Mouse (Mus musculus) liver, adult 2 months (tissue): ENCODE results near the gene Icam5. TPM values are rescaled to one million over a fixed set of nuclear protein-coding genes. Genes with fewer than 3 reads are reported as not detected.

Experiments
- DNase-seq: peaks from one replicate; pipeline ENCODE4 v3.0.0-alpha.2; 2011; ENCODE audit warnings: low read depth, low spot score; ENCODE audit errors: extremely low read depth
- H3K27ac ChIP-seq: fragments of 200-500 bp; replicated peaks from 2 replicates; pipeline ENCODE4 v1.5.1; 2012; ENCODE audit warnings: low read depth, mild to moderate bottlenecking, control low read depth, inconsistent platforms, low read length; ENCODE audit not compliant: insufficient read depth
- H3K27me3 ChIP-seq: fragments of 200-500 bp; 2 replicates; pipeline ENCODE4 v1.6.1; 2012; ENCODE audit warnings: mild to moderate bottlenecking, moderate library complexity, low read length, inconsistent platforms; ENCODE audit not compliant: control insufficient read depth, insufficient read depth
- H3K36me3 ChIP-seq: fragments of 200-500 bp; 2 replicates; pipeline ENCODE4 v1.6.1; 2012; ENCODE audit warnings: low read length, inconsistent platforms; ENCODE audit not compliant: control insufficient read depth, insufficient read depth
- H3K4me1 ChIP-seq: fragments of 200-500 bp; 2 replicates; pipeline ENCODE4 v1.6.1; 2011; ENCODE audit warnings: low read length; ENCODE audit not compliant: control insufficient read depth, insufficient read depth
- H3K4me3 ChIP-seq: fragments of 200-500 bp; 2 replicates; pipeline ENCODE4 v1.5.1; 2011; ENCODE audit warnings: low read depth, mild to moderate bottlenecking, control low read depth, low read length, moderate library complexity; ENCODE audit not compliant: insufficient read depth
- H3K79me2 ChIP-seq: fragments of 200-500 bp; 2 replicates; pipeline ENCODE4 v1.6.1; 2012; ENCODE audit warnings: inconsistent platforms, mild to moderate bottlenecking, low read length, moderate library complexity; ENCODE audit not compliant: control insufficient read depth, insufficient read depth
- H3K9ac ChIP-seq: fragments of 200-500 bp; 2 replicates; pipeline ENCODE4 v1.6.1; 2012; ENCODE audit warnings: low read depth, mild to moderate bottlenecking, control low read depth, inconsistent platforms, low read length
- CTCF ChIP-seq: fragments of 200-500 bp; IDR thresholded peaks from 2 replicates; pipeline ENCODE4 v1.5.1; 2011; ENCODE audit warnings: low read depth, low read length, control low read depth
- POLR2A ChIP-seq: fragments of 200-500 bp; IDR thresholded peaks from 2 replicates; pipeline ENCODE4 v1.6.1; 2011; ENCODE audit warnings: low read length, control low read depth; ENCODE audit not compliant: insufficient read depth; ENCODE audit errors: extremely low read depth
- WGBS: fragments of 180-500 bp; shearing (Covaris S2); methylation state at CpG from one replicate; pipeline ENCODE4 v1.1.7; 2018; 5-methylcytosine and 5-hydroxymethylcytosine counted together
- polyA plus RNA-seq: library from polyadenylated mRNA; depleted of rRNA; stranded (reverse); fragments of >200 nt; gene quantifications from 2 replicates; pipeline ENCODE4 v1.2.3, GENCODE M21; 2012
- total RNA-seq: library from RNA; depleted of rRNA; stranded (reverse); fragments of >200 nt; gene quantifications from 2 replicates; pipeline ENCODE4 v1.2.3, GENCODE M21; 2014

Gene Icam5
- total and polyA plus RNA-seq, 2 experiments, result 0.09 TPM; not detected in 1

DNA sequence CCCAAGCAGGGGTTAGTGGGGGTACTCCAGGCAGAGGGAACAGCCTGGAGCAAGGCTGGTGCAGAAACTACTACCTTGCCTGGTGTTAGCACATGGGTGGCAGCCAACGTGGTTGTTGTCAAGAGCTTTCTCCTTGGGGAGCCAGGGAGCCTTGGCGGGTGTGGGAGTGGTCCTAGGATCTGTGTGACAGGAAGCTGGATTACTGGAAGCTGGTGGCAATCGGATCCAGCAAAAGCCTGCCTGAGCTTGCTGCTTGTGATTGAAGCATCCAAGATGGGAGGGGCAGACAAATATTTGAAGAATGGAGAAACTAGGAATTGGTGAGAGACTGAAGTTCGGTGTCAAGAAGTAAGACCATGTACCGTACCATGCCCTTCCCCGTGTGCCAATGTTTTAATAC lies 9.6 kb upstream of the Icam5 start:
- Histone ChIP-seq H3K79me2 (no peaks in the 10 kb centered on the region), H3K4me3 (no peak overlapping the region), H3K36me3 (peaks cover 12% of the 10 kb centered on the region), H3K27ac (no peak overlapping the region), H3K9ac (no peak overlapping the region), H3K27me3 (no peaks in the 10 kb centered on the region), H3K4me1 (0 out of 2 replicates have a peak, but pooled peaks cover under 1% of the 10 kb centered on the region)
- no peak for TF ChIP-seq CTCF
- no peak for TF ChIP-seq POLR2A
- WGBS, result 50% methylated on average over 6 of the region's 6 CpGs
- no peak for DNase-seq

DNA sequence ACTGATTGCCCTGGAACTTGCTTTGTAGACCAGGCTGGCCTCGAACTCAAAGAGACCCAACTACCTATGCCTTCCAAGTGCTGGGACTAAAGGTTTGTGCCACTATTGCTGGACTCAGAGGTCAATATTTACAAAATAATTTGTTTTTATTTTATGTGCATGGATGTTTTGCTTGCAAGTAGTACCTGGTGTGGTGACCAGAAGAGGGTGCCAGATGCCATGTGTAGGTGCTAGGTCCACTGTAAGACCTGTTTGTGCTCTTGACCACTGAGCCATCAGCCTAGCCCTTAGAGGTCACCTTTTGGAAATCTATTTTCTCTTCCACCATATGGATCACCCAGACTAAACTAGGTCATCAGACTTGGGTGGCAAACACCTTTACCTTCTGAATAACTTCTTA lies 9.1 kb upstream of the Icam5 start:
- Histone ChIP-seq H3K4me3 (no peak overlapping the region), H3K27me3 (no peaks in the 10 kb centered on the region), H3K9ac (no peak overlapping the region), H3K79me2 (no peaks in the 10 kb centered on the region), H3K27ac (no peak overlapping the region), H3K36me3 (peaks cover 14% of the 10 kb centered on the region), H3K4me1 (no peaks in the 10 kb centered on the region)
- WGBS, result 80% methylated on average over 1 of the region's 1 CpGs
- peak; percentile 11; the same call in 1 of the 2 replicates for TF ChIP-seq CTCF
- no peak for TF ChIP-seq POLR2A
- no peak for DNase-seq

- TF ChIP-seq POLR2A (no peak), CTCF (no peak)
- Histone ChIP-seq H3K4me3 (no peak overlapping the region), H3K36me3 (peaks cover 12% of the 10 kb centered on the region), H3K79me2 (no peaks in the 10 kb centered on the region), H3K4me1 (peaks cover 8% of the 10 kb centered on the region), H3K27me3 (no peaks in the 10 kb centered on the region), H3K27ac (no peak overlapping the region), H3K9ac (no peak overlapping the region)
- DNase-seq, result no peak
- 84% methylated on average over 19 of the region's 19 CpGs for WGBS
Observed at GRCm38 (mm10) chr9:21025258-21025810, 6.5 kb upstream of the Icam5 start.

- Histone ChIP-seq H3K4me1 (peaks cover 15% of the 10 kb centered on the region), H3K9ac (no peak overlapping the region), H3K36me3 (peaks cover 2% of the 10 kb centered on the region; the same call in 1 of the 2 replicates), H3K27ac (no peak overlapping the region), H3K79me2 (no peaks in the 10 kb centered on the region), H3K27me3 (no peaks in the 10 kb centered on the region), H3K4me3 (no peak overlapping the region)
- DNase-seq, result no peak
- TF ChIP-seq POLR2A (no peak), CTCF (no peak)
- WGBS, result 92% methylated on average over 12 of the region's 12 CpGs
Observed at GRCm38 (mm10) chr9:21026849-21027248, 5.0 kb upstream of the Icam5 start.

DNA sequence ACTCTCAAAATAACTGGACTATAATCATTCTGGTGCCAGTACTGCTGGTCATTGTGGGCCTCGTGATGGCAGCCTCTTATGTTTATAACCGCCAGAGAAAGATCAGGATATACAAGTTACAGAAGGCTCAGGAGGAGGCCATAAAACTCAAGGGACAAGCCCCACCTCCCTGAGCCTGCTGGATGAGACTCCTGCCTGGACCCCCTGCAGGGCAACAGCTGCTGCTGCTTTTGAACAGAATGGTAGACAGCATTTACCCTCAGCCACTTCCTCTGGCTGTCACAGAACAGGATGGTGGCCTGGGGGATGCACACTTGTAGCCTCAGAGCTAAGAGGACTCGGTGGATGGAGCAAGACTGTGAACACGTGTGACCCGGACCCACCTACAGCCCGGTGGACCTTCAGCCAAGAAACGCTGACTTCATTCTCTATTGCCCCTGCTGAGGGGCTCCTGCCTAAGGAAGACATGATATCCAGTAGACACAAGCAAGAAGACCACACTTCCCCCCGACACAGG lies 4.0 kb upstream of the Icam5 start:
- H3K4me1 ChIP-seq, result peaks cover 15% of the 10 kb centered on the region
- H3K27ac ChIP-seq, result no peak overlapping the region
- no peak overlapping the region for H3K9ac ChIP-seq

DNA sequence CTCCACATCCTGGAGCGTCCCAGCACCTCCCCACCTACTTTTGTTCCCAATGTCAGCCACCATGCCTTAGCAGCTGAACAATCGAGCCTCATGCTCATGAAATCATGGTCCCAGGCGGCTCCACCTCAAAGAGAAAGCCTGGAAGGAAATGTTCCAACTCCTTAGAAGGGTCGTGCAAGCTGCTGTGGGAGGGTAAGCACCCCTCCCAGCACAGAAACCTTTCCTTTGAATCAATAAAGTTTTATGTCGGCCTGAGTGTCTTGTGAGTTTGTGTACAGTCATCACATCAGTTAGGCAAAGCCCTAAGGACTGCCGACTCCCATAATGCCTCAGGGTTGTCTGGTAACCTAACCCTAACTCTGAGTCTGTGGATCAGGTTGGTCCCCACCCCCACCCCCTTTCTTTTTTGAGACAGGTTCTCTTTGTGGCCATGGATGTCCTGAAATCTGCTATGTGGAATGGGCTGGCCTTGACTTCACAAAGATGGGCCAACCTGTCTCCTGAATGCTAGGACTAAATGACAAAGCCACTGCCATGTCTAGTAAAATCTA lies 3.2 kb upstream of the Icam5 start:
- peaks cover 18% of the 10 kb centered on the region for H3K4me1 ChIP-seq
- H3K27ac ChIP-seq, result no peak overlapping the region
- 82% methylated on average over 6 of the region's 6 CpGs for WGBS

More for the DNA sequence above, 4.0 kb upstream of the Icam5 start:
- Histone ChIP-seq H3K4me3 (no peak overlapping the region), H3K27me3 (no peaks in the 10 kb centered on the region), H3K79me2 (no peaks in the 10 kb centered on the region), H3K36me3 (peaks cover 2% of the 10 kb centered on the region; the same call in 1 of the 2 replicates)
- no peak for DNase-seq
- TF ChIP-seq CTCF (no peak), POLR2A (no peak)
- 87% methylated on average over 8 of the region's 8 CpGs for WGBS

More for the DNA sequence above, 3.2 kb upstream of the Icam5 start:
- Histone ChIP-seq H3K9ac (no peak overlapping the region), H3K79me2 (no peaks in the 10 kb centered on the region), H3K36me3 (peaks cover 2% of the 10 kb centered on the region; the same call in 1 of the 2 replicates), H3K27me3 (0 out of 2 replicates have a peak, but pooled peaks cover 1% of the 10 kb centered on the region), H3K4me3 (no peak overlapping the region)
- DNase-seq, result no peak
- no peak for TF ChIP-seq POLR2A
- TF ChIP-seq CTCF, result no peak
